17 mouse cellular contexts compared by ENCODE assay signal in the genomic region with DNA sequence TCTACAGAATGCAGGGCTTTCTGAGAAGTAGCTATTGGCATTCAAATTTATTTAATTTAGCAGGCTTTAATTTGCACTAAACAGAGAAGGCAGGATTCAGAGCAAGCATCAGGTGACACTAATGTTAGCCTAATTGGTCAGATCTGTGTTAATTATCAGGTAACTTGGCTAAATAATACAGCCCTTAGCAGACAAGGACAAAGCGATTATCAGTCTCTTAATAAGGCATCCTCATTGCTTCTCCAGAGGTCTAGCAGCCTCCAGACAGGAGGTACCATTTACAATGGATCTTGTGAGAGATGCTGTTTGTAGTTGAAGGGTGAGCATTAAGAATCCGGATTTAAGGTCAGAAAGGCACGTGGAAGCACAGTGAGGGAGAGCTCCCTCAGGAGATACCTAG.
"Had no signal": no experiment of that assay in that cellular context is flagged by ENCODE, and none has a peak within 500 bp of the region (broad histone marks: within the 10 kb centered on the region; RNA-seq: fewer than 3 reads in every experiment).

No protein-coding gene starts in this region.

- DNase-seq: gastrocnemius, adult 2 months; gastrocnemius, postnatal 10 days; gastrocnemius, postnatal 25 days; heart, adult 18-20 months; heart, postnatal 10 days; heart, postnatal 4 days; kidney, adult 18-20 months; kidney, adult 8-10 months; kidney, postnatal 10 days; kidney, postnatal 25 days; kidney, postnatal 4 days; liver; liver, embryonic 13.5 days had no signal

- ATAC-seq: hindbrain, embryonic 16.5 days; inflammation-experienced regulatory T-cells, adult 6 months; intestine, embryonic 15.5 days; intestine, postnatal 0 days had no signal
